Mouse (Mus musculus): ENCODE results near the gene Ttc27.

DNA sequence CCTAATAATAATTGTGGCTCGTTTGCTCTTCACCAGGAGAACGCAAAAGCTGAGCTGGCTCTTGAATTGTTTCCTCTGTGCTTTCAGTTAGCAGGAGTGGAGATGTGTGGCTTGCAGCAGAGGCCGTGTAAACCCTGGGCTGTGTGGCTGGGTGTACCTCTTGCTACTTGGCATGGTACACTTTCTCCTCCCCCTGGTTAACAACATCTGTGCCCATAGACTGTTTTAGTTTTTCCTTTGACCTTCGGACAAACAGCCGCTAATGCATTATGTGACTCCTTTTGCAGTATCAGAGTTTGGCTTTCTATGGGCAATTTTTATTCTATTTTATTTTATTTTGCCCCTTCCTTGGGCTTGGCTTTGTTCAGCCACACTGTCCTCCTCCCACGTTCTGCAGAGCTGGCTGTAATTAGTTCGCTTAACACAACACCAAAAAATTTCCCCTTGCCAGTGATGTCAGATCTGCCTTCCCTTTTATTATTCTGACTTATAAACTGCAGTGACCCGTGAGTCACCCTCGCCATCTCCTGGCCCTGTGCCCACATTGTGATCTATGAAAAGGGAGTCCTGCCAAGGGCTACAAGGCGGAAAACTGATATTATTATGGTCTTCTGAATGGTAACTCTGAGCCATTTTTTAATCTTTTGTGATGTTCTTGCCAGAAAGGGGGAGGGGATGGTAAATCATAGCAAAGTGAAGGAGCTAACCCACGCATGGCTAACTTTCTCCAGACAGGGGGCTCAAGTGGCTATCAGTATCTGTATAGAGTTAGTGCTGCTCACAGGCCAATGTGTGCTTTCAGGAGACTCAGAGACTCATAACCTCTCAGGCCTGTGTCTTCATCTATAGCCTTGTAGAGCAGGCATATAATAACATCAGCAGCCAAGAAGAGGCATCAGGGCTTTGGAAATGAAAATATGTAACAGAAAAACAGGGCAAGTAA is 149.3 kb downstream of the Ttc27 start:
- TF ChIP-seq CTCF (conservative IDR thresholded peaks at IDR 0.05; ENCODE audit: insufficient read depth, insufficient read length, low read depth, low read length) (no peak), POLR2A (IDR thresholded peaks at IDR 0.05; ENCODE audit: low read depth, low read length) (no peak)
